Mouse (Mus musculus) CD4-positive, CD25-positive, alpha-beta regulatory T cell, adult 2 months (primary cell): ENCODE measurements around the gene Fam114a2.

Source experiments
- DNase-seq: peaks from one replicate; pipeline ENCODE4 v3.0.0-alpha.2; 2012; ENCODE audit warnings: low read depth, low spot score

Gene Fam114a2

GRCm38 (mm10) chr11:57434153-57434552, 84.3 kb downstream of the Fam114a2 start:
- no peak for DNase-seq
